Mouse (Mus musculus) c-Kit-positive CD71-positive TER-119-positive erythroid progenitor cells, embryonic 14.5 days (primary cell): ENCODE results near the gene Zfp605.
A peak's percentile ranks its signal among the peaks of the same experiment; 100 is the strongest.
"Not testable (repeated sequence)": the region's sequence is repeated elsewhere in the genome, so short reads cannot be mapped to it uniquely, and the experiment has no call there.

Experiments
- DNase-seq: peaks from one replicate; pipeline ENCODE4 v3.0.0-alpha.2; 2013; ENCODE audit warnings: low spot score

The Zfp605 gene

GRCm38 (mm10) chr5:110107581-110108304 lies 2.1 kb upstream of the Zfp605 start, which contains the start of gene Gtpbp6:
Gtpbp6 (minus strand) TSS chr5:110108197.
- peak; percentile 94 for DNase-seq

GRCm38 (mm10) chr5:110108305-110108628 lies 1.6 kb upstream of the Zfp605 start:
- no peak for DNase-seq

- not testable (repeated sequence) for DNase-seq
These were observed 12.5 kb downstream of the Zfp605 start for GRCm38 (mm10) chr5:110122380-110122779.

- DNase-seq = peak; percentile 98
These were observed 25.6 kb downstream of the Zfp605 start, which contains the start of gene Chfr for GRCm38 (mm10) chr5:110135293-110136086. Chfr (plus strand) TSS chr5:110135842.

GRCm38 (mm10) chr5:110136087-110136464 lies 26.2 kb downstream of the Zfp605 start:
- no peak for DNase-seq

GRCm38 (mm10) chr5:110137816-110138215 lies 27.9 kb downstream of the Zfp605 start:
- DNase-seq = no peak

- DNase-seq = no peak
These were observed 29.4 kb downstream of the Zfp605 start for GRCm38 (mm10) chr5:110139325-110139724.

GRCm38 (mm10) chr5:110140424-110140823 lies 30.5 kb downstream of the Zfp605 start:
- no peak for DNase-seq

GRCm38 (mm10) chr5:110142309-110142708 lies 32.4 kb downstream of the Zfp605 start:
- no peak for DNase-seq

- DNase-seq = no peak
These were observed 33.1 kb downstream of the Zfp605 start for GRCm38 (mm10) chr5:110143007-110143406.

GRCm38 (mm10) chr5:110169374-110169773 lies 59.5 kb downstream of the Zfp605 start:
- DNase-seq = no peak

GRCm38 (mm10) chr5:110176362-110177020 lies 66.6 kb downstream of the Zfp605 start, which contains the start of gene Golga3:
Golga3 (plus strand) TSS chr5:110176701.
- DNase-seq = peak; percentile 96

- DNase-seq = no peak
These were observed 67.1 kb downstream of the Zfp605 start for GRCm38 (mm10) chr5:110177021-110177420.

GRCm38 (mm10) chr5:110178628-110179027 lies 68.7 kb downstream of the Zfp605 start:
- no peak for DNase-seq
